Mouse (Mus musculus) adrenal gland, adult 18-20 months (tissue): ENCODE measurements around the gene Tcap. TPM values are rescaled to one million over a fixed set of nuclear protein-coding genes. Genes with fewer than 3 reads are reported as not detected.
"Not testable (repeated sequence)": the region's sequence is repeated elsewhere in the genome, so short reads cannot be mapped to it uniquely, and the experiment has no call there.

Source experiments
- DNase-seq, 2 experiments: peaks; one replicate each; pipeline ENCODE4 v3.0.0; 2021 to 2022; ENCODE audit warnings: low spot score in 2 of 2
- total RNA-seq, 2 experiments: library from RNA; stranded (reverse); gene quantifications; 1 replicate in 1 of 2; 2 replicates in 1 of 2; pipeline ENCODE4 v1.2.3; 2021

Gene Tcap
- total RNA-seq, 2 experiments from 2014 or later: 3.5 TPM; not detected in 1

GRCm38 (mm10) chr11:98380106-98380505, 3.5 kb upstream of the Tcap start:
- DNase-seq: no peak

- no peak for DNase-seq
Observed at GRCm38 (mm10) chr11:98381651-98382050, 2.0 kb upstream of the Tcap start.

GRCm38 (mm10) chr11:98382405-98382804, 1.2 kb upstream of the Tcap start:
- not testable (repeated sequence) for DNase-seq

GRCm38 (mm10) chr11:98384216-98384615, 605 bp downstream of the Tcap start:
- no peak for DNase-seq

- no peak for DNase-seq
Observed at GRCm38 (mm10) chr11:98384721-98385637, 1.4 kb downstream of the Tcap start.

GRCm38 (mm10) chr11:98385638-98386585, 2.3 kb downstream of the Tcap start, which contains the start of gene Pnmt:
TSS of gene Pnmt (plus strand) at chr11:98386450.
- no peak for DNase-seq

- no peak for DNase-seq
Observed at GRCm38 (mm10) chr11:98386596-98386995, 3.0 kb downstream of the Tcap start.

- DNase-seq: no peak
Observed at GRCm38 (mm10) chr11:98387056-98387577, 3.5 kb downstream of the Tcap start.

GRCm38 (mm10) chr11:98388282-98388681, 4.7 kb downstream of the Tcap start:
- no peak for DNase-seq

- peak in 1 of 2 experiments; percentile 29 for DNase-seq
Observed at GRCm38 (mm10) chr11:98389221-98389780, 5.7 kb downstream of the Tcap start.

- no peak for DNase-seq
Observed at GRCm38 (mm10) chr11:98390141-98390540, 6.5 kb downstream of the Tcap start.

- DNase-seq: no peak
Observed at GRCm38 (mm10) chr11:98392034-98392433, 8.4 kb downstream of the Tcap start.

- DNase-seq: no peak
Observed at GRCm38 (mm10) chr11:98392645-98393044, 9.0 kb downstream of the Tcap start.

- no peak for DNase-seq
Observed at GRCm38 (mm10) chr11:98393317-98393716, 9.7 kb downstream of the Tcap start.

- DNase-seq: no peak
Observed at GRCm38 (mm10) chr11:98394301-98394700, 10.7 kb downstream of the Tcap start.

GRCm38 (mm10) chr11:98395041-98395440, 11.4 kb downstream of the Tcap start:
- no peak for DNase-seq

- no peak for DNase-seq
Observed at GRCm38 (mm10) chr11:98397946-98398345, 14.3 kb downstream of the Tcap start.

- DNase-seq: peak; percentile 74 to 77
Observed at GRCm38 (mm10) chr11:98400161-98400726, 16.6 kb downstream of the Tcap start, which contains the start of gene Pgap3. TSS of gene Pgap3 (minus strand) at chr11:98400490.

- DNase-seq: no peak
Observed at GRCm38 (mm10) chr11:98400816-98401215, 17.2 kb downstream of the Tcap start.

GRCm38 (mm10) chr11:98406621-98407020, 23.0 kb downstream of the Tcap start:
- DNase-seq: no peak

GRCm38 (mm10) chr11:98408872-98409271, 25.3 kb downstream of the Tcap start:
- DNase-seq: no peak
